Mouse (Mus musculus) CD4-positive, CD25-positive, alpha-beta regulatory T cell, adult 9 weeks (primary cell): ENCODE data around the gene Snu13. TPM values are rescaled to one million over a fixed set of nuclear protein-coding genes. Genes with fewer than 3 reads are reported as not detected.

Source experiments
- polyA plus RNA-seq: library from polyadenylated mRNA; unstranded; fragments of 100-300 nt; shearing (Covaris generic); gene quantifications from one replicate; pipeline ENCODE4 v1.2.1, GENCODE M21; 2017

Snu13 gene
- polyA plus RNA-seq, result 183 TPM

GRCm38 (mm10) chr15:82047080-82047883, at the start of gene Snu13:
Snu13 (minus strand) TSS chr15:82047598.

GRCm38 (mm10) chr15:82069898-82070297, 22.5 kb upstream of the Snu13 start, which contains the start of gene Mei1:
Mei1 (plus strand) TSS chr15:82069996.

GRCm38 (mm10) chr15:82058719-82059201, 11.4 kb upstream of the Snu13 start, which contains the start of gene 4930407I10Rik:
4930407I10Rik (plus strand) TSS chr15:82059151.

GRCm38 (mm10) chr15:82033762-82034161, 13.6 kb downstream of the Snu13 start, which contains the start of gene Desi1:
Desi1 (minus strand) TSS chr15:82033862.

Other genes with a start within 250 kb of the Snu13 start
- gene Tef, start 245.2 kb downstream of the Snu13 start, polyA plus RNA-seq, result 18.8 TPM
- gene Tob2, start 188.8 kb downstream of the Snu13 start, polyA plus RNA-seq, result 81.1 TPM
- gene Phf5a, start 175.7 kb downstream of the Snu13 start, polyA plus RNA-seq, result 108 TPM
- gene Aco2, start 175.3 kb downstream of the Snu13 start, polyA plus RNA-seq, result 149 TPM
- 51.9 TPM for gene Polr3h, start 121.4 kb downstream of the Snu13 start, polyA plus RNA-seq
- not detected for gene Csdc2, start 110.8 kb downstream of the Snu13 start, polyA plus RNA-seq
- 13.2 TPM for gene Pmm1, start 86.7 kb downstream of the Snu13 start, polyA plus RNA-seq
- not detected for gene 1700029P11Rik, start 67.1 kb downstream of the Snu13 start, polyA plus RNA-seq
- gene Xrcc6, start 59.8 kb downstream of the Snu13 start, polyA plus RNA-seq, result 79.4 TPM
- gene Desi1, start 13.7 kb downstream of the Snu13 start, polyA plus RNA-seq, result 16.0 TPM
- gene 4930407I10Rik, start 11.6 kb upstream of the Snu13 start, polyA plus RNA-seq, result not detected
- 0.11 TPM for gene Mei1, start 22.4 kb upstream of the Snu13 start, polyA plus RNA-seq
- 32.0 TPM for gene Ccdc134, start 80.3 kb upstream of the Snu13 start, polyA plus RNA-seq
- 187 TPM for gene Srebf2, start 99.6 kb upstream of the Snu13 start, polyA plus RNA-seq
- gene Shisa8, start 165.2 kb upstream of the Snu13 start, polyA plus RNA-seq, result not detected
- 2.0 TPM for gene Tnfrsf13c, start 176.8 kb upstream of the Snu13 start, polyA plus RNA-seq
- gene Cenpm, start 197.2 kb upstream of the Snu13 start, polyA plus RNA-seq, result 7.9 TPM
- gene 1500009C09Rik, start 204.8 kb upstream of the Snu13 start, polyA plus RNA-seq, result not detected
- not detected for gene Sept3, start 227.3 kb upstream of the Snu13 start, polyA plus RNA-seq